Mouse (Mus musculus) neutrophil, adult 5-6 weeks (primary cell): ENCODE results near the gene Morn1. TPM values are rescaled to one million over a fixed set of nuclear protein-coding genes. Genes with fewer than 3 reads are reported as not detected.

Experiments
- ATAC-seq: fragments of 151-379, 151-347 bp; 2 replicates; pipeline ENCODE4 v1.8.0; 2017; ENCODE audit warnings: mild to moderate bottlenecking, moderate TSS enrichment; ENCODE audit not compliant: insufficient number of reproducible peaks, poor library complexity, low FRiP score, severe bottlenecking; ENCODE audit errors: extremely low read depth
- total RNA-seq: library from RNA; stranded (forward); fragments of 200-1000 nt; gene quantifications from 2 replicates; pipeline ENCODE4 v1.2.3, GENCODE M21; 2017

Gene Morn1
- total RNA-seq, 1 experiment from 2014 or later = 3.4 TPM

GRCm38 (mm10) chr4:155150276-155151113 is 64.1 kb downstream of the Morn1 start:
- peak; percentile 40 for ATAC-seq

GRCm38 (mm10) chr4:155151221-155151788 is 64.9 kb downstream of the Morn1 start:
- no peak for ATAC-seq

- ATAC-seq = no peak
These were observed 65.5 kb downstream of the Morn1 start for GRCm38 (mm10) chr4:155151845-155152244.

GRCm38 (mm10) chr4:155152476-155152875 is 66.1 kb downstream of the Morn1 start:
- ATAC-seq = no peak

- ATAC-seq = no peak
These were observed 67.2 kb downstream of the Morn1 start for GRCm38 (mm10) chr4:155153389-155154072.

GRCm38 (mm10) chr4:155154986-155155385 is 68.6 kb downstream of the Morn1 start:
- no peak for ATAC-seq

GRCm38 (mm10) chr4:155156734-155157133 is 70.4 kb downstream of the Morn1 start:
- no peak for ATAC-seq

- no peak for ATAC-seq
These were observed 71.6 kb downstream of the Morn1 start for GRCm38 (mm10) chr4:155157871-155158542.

- ATAC-seq = no peak
These were observed 72.2 kb downstream of the Morn1 start for GRCm38 (mm10) chr4:155158543-155158917.

GRCm38 (mm10) chr4:155162433-155163319 is 76.3 kb downstream of the Morn1 start:
- peak; percentile 75 for ATAC-seq

GRCm38 (mm10) chr4:155163320-155163651 is 76.9 kb downstream of the Morn1 start:
- peak; percentile 24; the same call in 1 of the 2 replicates for ATAC-seq

- ATAC-seq = no peak
These were observed 77.3 kb downstream of the Morn1 start for GRCm38 (mm10) chr4:155163685-155164084.

- no peak for ATAC-seq
These were observed 78.2 kb downstream of the Morn1 start for GRCm38 (mm10) chr4:155164550-155164949.

- no peak for ATAC-seq
These were observed 79.5 kb downstream of the Morn1 start for GRCm38 (mm10) chr4:155165861-155166260.

- no peak for ATAC-seq
These were observed 82.5 kb downstream of the Morn1 start for GRCm38 (mm10) chr4:155168835-155169252.

- ATAC-seq = no peak
These were observed 84.3 kb downstream of the Morn1 start for GRCm38 (mm10) chr4:155170614-155171212.

GRCm38 (mm10) chr4:155171961-155172533 is 85.7 kb downstream of the Morn1 start:
- ATAC-seq = no peak
